Mouse (Mus musculus) fibroblast of lung, adult 2 months (primary cell): ENCODE data around the gene Wdr95.
"Not testable (repeated sequence)": the region's sequence is repeated elsewhere in the genome, so short reads cannot be mapped to it uniquely, and the experiment has no call there.

Experiments used
- DNase-seq: peaks from one replicate; pipeline ENCODE4 v3.0.0-alpha.2; 2011; ENCODE audit warnings: low read depth

The Wdr95 gene

GRCm38 (mm10) chr5:149517116-149517515 lies 11.4 kb upstream of the Wdr95 start:
- DNase-seq, result no peak

- no peak for DNase-seq
These were observed 7.7 kb upstream of the Wdr95 start for GRCm38 (mm10) chr5:149520806-149521205.

- DNase-seq, result no peak
These were observed 4.6 kb upstream of the Wdr95 start for GRCm38 (mm10) chr5:149523856-149524241.

- peak; percentile 87 for DNase-seq
These were observed 4.1 kb upstream of the Wdr95 start for GRCm38 (mm10) chr5:149524242-149524858.

DNA sequence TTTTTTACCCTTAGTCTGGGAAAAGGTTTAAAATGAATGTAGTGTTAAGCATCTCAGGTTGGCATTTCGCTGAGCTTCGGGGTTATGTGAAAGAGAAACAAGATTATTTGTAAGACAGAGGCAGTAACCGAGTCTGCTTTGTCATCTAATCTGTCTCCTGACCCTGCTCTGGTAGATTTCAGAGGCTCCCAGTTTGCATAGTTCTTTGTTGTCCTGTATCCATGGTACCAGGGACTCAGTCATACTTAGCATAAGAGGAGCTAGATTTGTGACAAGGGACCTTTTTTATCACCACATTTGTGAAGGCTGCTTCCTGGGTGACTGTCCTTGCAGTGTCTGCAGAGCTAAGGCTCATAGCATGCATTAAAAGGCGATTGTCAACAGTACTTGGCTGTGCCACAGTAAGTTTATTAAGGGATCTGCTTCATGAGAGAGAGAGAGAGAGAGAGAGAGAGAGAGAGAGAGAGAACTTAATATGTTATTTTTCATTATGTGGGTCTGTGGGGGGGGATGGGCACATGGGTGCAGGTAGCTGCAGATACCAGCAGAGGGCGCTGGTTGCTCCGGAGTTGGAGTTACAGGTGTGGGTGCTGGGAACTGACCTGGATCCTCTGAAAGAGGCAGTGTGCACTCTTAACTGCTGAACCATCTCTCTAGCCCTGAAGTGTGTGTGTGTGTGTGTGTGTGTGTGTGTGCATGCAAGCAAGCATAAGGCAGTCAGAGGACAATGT lies 3.3 kb upstream of the Wdr95 start:
- DNase-seq, result no peak

DNA sequence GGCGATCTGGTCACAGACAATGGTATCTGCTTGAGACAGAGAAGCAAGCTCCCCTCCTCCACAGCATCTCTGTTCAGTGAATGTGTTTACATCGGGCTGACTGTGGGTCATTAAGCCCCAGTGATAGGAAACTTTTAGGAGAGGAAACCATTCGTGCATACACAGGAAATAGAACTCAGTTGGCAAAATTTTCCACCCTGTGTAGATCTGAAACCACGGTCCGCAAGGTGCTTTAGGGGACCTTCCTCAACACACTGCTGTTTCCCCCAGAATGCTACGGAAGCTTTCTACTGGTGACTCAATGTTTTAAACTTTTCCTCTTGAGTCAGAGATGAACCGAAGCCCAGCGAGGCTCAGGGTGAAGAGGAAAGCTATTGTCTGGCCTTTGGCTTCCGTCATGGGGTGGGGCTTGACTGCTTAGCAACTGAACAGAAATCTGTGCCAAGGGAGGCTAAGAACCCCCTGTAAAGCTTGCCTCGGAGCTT lies 2.0 kb upstream of the Wdr95 start:
- DNase-seq, result peak; percentile 64

DNA sequence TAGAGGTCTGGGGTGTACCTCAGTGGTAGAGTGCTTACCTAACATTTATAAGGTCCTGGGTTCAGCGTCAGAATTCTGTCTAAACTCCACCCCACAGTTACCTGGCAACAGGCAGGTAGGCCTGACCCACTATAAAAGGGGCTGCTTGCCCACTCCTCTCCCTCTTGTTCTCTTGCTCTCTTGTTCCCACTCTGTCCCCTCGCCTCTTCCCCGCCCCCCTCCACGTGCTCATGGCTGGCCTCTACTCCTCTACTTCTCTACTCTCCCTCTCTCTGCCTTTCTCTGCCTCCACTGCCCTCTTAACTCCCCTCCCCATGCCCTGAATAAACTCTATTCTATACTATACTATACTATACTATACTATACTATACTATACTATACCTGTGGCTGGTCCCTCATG lies 1.2 kb upstream of the Wdr95 start:
- not testable (repeated sequence) for DNase-seq

DNA sequence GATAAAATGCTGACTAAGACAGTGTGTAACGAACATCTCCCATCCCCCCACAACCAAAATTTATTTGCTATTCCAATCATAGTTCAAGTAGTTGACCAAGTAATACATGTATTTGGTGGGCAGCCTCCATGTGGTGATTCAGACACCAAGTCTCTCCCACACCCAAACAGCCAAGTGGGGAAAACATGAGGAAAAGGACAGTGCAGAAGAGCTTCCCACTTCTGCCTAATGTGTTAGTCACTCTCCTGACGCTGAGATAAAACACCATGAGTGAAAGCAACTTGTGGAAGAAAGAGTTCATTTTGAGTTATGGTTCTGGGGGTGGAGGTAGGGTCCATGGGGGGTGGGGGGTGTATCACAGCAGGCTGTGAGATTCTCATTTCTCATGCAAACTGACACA lies 5.4 kb downstream of the Wdr95 start:
- no peak for DNase-seq

GRCm38 (mm10) chr5:149536005-149536404 lies 7.5 kb downstream of the Wdr95 start:
- DNase-seq, result no peak

- DNase-seq, result no peak
These were observed 9.5 kb downstream of the Wdr95 start for GRCm38 (mm10) chr5:149537796-149538511.

- DNase-seq, result no peak
These were observed 10.1 kb downstream of the Wdr95 start for GRCm38 (mm10) chr5:149538531-149538930.

- DNase-seq, result no peak
These were observed 10.6 kb downstream of the Wdr95 start for GRCm38 (mm10) chr5:149539051-149539450.

DNA sequence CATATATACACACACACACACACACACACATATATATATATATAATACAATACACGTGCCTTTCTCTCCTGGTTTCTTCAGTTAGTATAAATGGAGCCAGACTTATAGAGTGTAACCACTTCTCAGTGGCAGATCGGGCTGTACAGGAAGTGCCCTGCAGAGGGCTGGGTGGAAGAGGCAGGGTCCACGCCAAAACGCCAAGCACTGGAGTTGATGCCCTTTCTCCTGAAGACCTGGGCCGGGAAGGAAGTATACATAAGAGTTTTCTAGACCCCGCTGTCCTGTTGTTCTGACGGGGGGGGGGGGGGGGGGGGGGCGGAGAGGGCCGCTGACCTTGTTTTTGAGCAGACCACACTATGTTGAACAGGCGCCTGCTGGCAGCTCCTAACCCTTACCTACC lies 22.7 kb downstream of the Wdr95 start:
- no peak for DNase-seq

DNA sequence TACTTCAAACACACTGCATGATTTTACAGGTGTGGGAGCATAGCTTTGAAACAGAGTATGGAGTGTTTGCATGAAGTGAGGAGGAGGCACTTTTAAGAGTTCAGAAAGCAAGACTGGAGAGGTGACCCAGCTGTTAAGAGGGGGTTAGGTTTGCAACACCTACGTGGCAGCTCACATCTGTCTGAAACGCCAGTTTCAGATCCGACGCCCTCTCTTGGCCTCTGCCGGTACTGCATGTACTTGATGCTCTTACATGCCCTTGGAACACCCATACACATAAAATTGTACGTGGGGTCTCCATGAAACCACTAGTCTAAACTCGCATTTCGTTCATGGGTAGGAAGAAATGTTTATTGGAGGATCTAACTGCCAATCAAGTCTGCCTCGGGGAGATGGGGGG lies 24.3 kb downstream of the Wdr95 start:
- no peak for DNase-seq

GRCm38 (mm10) chr5:149553373-149553772 lies 24.9 kb downstream of the Wdr95 start:
- no peak for DNase-seq

DNA sequence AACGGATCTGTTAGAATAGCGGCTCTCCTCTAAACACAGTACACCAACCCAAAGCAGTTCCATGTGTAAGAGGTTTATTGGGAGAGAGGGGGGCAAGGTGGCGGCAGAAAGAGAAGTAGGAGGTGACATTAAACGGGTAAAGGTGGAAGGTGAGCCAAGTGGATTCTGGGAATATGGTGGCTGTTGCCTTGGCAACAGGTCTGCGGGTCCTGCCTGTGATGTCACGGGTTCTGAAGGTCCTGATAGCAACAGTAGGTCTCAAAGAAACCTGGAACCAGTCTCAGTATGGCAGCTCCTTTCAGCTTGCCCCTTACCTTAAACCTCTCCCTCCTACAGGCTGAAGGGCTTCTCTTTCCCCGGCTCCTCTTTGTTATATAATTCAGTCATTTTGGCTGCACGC lies 25.9 kb downstream of the Wdr95 start:
- DNase-seq, result no peak

DNA sequence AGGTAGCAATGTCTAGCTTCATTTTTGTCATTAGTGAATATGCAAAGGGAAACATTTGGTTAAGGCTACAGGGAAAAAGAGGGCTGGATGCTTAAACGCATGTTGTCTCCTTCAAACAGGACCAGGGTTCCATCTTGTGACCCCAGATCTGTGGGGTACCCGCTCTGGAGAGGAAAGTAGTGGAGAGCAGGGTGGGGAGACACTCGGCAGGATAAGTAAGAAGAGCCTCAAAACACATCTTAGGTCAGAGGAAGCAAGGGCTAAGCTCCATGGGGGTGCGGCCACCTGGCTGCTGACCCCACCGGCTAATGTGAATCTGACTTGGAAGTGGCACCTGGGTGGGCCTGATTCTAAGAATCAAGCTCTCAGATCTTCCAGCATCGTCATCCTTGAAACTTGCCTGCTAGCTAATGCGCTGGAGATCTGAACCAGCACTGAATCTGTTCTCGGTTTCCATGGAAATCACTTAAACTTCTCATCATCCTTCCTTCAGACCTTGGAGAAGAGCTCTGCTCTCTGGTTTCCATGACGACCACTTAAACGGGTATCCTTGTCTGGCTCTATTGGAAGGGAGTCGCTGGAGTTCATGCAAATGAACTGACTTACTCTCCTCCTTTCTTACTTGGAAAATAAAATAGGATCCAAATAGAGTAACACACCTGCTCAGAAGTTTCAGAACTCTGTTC lies 32.6 kb downstream of the Wdr95 start:
- DNase-seq, result no peak

DNA sequence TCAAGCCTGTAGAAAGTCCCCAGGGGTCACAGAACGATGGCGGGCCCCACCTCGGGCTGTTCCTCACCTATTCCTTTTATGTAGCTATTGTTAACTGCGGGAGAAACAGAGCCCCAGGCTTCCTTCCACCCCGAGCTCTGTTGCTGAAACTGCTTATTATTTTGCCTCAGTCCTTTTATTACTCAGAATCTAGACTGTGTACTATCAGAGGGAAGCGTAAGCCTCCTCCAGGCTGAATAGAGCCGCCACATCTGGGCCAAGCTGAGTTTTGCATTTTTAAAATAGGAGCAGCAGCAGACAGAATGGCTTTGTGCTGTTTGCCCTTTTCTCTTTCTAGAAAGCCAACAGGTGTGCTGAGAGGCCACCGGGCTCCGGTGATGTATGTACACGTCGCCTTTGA lies 37.5 kb downstream of the Wdr95 start:
- DNase-seq, result no peak

DNA sequence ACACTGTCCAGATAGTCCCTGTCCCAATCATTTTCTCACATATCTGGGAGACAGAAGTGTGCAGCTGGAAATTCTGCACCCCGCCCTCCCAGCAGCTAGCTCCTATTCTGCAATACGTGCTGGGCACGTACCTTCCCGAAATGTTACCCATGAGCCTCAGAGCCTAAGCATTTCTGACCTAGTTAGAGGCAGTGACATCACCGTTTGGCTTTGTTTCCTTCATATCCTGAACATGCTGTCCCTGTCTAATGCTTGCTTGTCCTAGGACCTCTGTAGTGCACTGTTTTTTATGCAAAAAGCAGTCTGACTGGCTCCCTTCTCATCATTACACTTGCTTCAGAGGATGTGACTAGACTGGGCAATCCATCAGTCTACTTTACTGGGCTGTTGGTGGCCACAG lies 38.5 kb downstream of the Wdr95 start:
- no peak for DNase-seq

DNA sequence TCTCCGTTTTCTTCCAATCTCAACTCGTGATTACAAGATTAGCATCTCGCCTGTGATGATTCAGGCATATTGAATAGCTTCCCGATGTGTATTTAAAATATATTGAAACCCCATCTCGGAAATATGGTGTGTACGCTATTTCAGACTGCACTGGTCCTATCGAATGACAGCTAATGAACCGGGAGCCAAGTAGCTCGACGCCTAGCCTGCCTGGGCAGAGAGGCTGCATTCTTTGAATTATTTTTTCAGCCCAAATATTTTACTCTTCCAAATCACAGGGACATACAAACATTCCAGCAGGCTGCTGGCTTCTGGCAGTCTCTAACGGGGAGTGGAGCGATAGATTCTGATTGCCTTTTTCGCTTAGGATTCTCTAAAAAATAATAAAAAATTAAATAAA lies 40.5 kb downstream of the Wdr95 start:
- peak; percentile 53 for DNase-seq

DNA sequence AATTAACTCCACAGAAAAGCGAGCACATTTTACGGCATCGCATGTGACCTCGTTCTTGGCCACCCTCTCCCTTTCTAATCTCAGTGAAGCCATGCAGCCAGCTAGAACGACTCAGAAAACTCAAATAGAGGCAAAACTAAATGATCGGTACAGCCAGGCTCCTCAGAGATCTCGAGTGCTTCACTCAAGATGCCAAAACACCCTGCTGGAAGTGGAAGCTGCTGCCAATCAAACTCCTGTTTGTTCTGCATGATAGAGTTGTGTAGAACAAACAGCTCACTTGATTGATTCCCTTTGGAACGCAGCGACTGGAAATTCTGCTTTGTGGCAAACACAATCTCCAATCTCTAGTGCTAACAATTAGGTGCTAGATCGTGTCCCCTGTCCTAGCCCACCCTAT lies 48.5 kb downstream of the Wdr95 start:
- no peak for DNase-seq

DNA sequence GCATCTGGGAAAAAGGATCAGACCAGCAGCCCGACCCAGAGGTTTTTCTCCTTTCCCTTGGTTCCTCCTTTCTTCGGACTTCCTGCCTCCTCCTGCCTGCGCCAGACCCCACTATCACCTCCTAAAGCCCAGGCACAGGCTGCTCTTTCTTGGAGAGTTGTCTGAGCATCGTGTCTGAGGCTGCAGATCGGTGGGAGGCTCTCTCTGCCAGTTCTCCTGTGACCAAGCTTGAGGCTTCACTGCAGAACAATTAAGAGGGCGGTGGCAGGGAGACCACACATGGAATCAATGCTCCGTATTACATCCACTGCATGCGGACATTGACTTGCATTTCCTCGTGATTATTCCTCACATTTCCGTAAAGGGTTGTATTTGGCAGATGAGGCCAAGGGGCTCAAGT lies 49.0 kb downstream of the Wdr95 start:
- DNase-seq, result no peak
